Mouse (Mus musculus): ENCODE measurements around the gene Pik3r2. TPM values are rescaled to one million over a fixed set of nuclear protein-coding genes. Genes with fewer than 3 reads are reported as not detected.

The Pik3r2 gene
- total RNA-seq, 1 experiment from 2014 or later = 10.3 TPM

GRCm38 (mm10) chr8:70749097-70749674, 27.3 kb downstream of the Pik3r2 start:
- no peak for ATAC-seq (replicated peaks; ENCODE audit: insufficient number of reproducible peaks, low FRiP score, low TSS enrichment, poor library complexity, severe bottlenecking)

- no peak for ATAC-seq (replicated peaks; ENCODE audit: insufficient number of reproducible peaks, low FRiP score, low TSS enrichment, poor library complexity, severe bottlenecking)
These were observed 28.0 kb downstream of the Pik3r2 start for GRCm38 (mm10) chr8:70748246-70749096.

GRCm38 (mm10) chr8:70747211-70747890, 29.2 kb downstream of the Pik3r2 start:
- ATAC-seq (replicated peaks; ENCODE audit: insufficient number of reproducible peaks, low FRiP score, low TSS enrichment, poor library complexity, severe bottlenecking) = no peak

- no peak for ATAC-seq (replicated peaks; ENCODE audit: insufficient number of reproducible peaks, low FRiP score, low TSS enrichment, poor library complexity, severe bottlenecking)
These were observed 29.8 kb downstream of the Pik3r2 start for GRCm38 (mm10) chr8:70746676-70747075.

GRCm38 (mm10) chr8:70745691-70746220, 30.8 kb downstream of the Pik3r2 start:
- no peak for ATAC-seq (replicated peaks; ENCODE audit: insufficient number of reproducible peaks, low FRiP score, low TSS enrichment, poor library complexity, severe bottlenecking)

GRCm38 (mm10) chr8:70744806-70745205, 31.7 kb downstream of the Pik3r2 start:
- no peak for ATAC-seq (replicated peaks; ENCODE audit: insufficient number of reproducible peaks, low FRiP score, low TSS enrichment, poor library complexity, severe bottlenecking)

GRCm38 (mm10) chr8:70743656-70744590, 32.6 kb downstream of the Pik3r2 start:
- ATAC-seq (replicated peaks; ENCODE audit: insufficient number of reproducible peaks, low FRiP score, low TSS enrichment, poor library complexity, severe bottlenecking) = no peak

- ATAC-seq (replicated peaks; ENCODE audit: insufficient number of reproducible peaks, low FRiP score, low TSS enrichment, poor library complexity, severe bottlenecking) = no peak
These were observed 33.4 kb downstream of the Pik3r2 start for GRCm38 (mm10) chr8:70742981-70743655.

- no peak for ATAC-seq (replicated peaks; ENCODE audit: insufficient number of reproducible peaks, low FRiP score, low TSS enrichment, poor library complexity, severe bottlenecking)
These were observed 34.3 kb downstream of the Pik3r2 start for GRCm38 (mm10) chr8:70742176-70742575.

- ATAC-seq (replicated peaks; ENCODE audit: insufficient number of reproducible peaks, low FRiP score, low TSS enrichment, poor library complexity, severe bottlenecking) = no peak
These were observed 34.9 kb downstream of the Pik3r2 start for GRCm38 (mm10) chr8:70741661-70742060.

- no peak for ATAC-seq (replicated peaks; ENCODE audit: insufficient number of reproducible peaks, low FRiP score, low TSS enrichment, poor library complexity, severe bottlenecking)
These were observed 38.3 kb downstream of the Pik3r2 start for GRCm38 (mm10) chr8:70738211-70738610.

GRCm38 (mm10) chr8:70737705-70738104, 38.8 kb downstream of the Pik3r2 start:
- ATAC-seq (replicated peaks; ENCODE audit: insufficient number of reproducible peaks, low FRiP score, low TSS enrichment, poor library complexity, severe bottlenecking) = no peak

GRCm38 (mm10) chr8:70730956-70731355, 45.6 kb downstream of the Pik3r2 start:
- ATAC-seq (replicated peaks; ENCODE audit: insufficient number of reproducible peaks, low FRiP score, low TSS enrichment, poor library complexity, severe bottlenecking) = peak; percentile 85

GRCm38 (mm10) chr8:70729808-70730475, 46.6 kb downstream of the Pik3r2 start:
- ATAC-seq (replicated peaks; ENCODE audit: insufficient number of reproducible peaks, low FRiP score, low TSS enrichment, poor library complexity, severe bottlenecking) = peak; percentile 54; the same call in 1 of the 2 replicates

- no peak for ATAC-seq (replicated peaks; ENCODE audit: insufficient number of reproducible peaks, low FRiP score, low TSS enrichment, poor library complexity, severe bottlenecking)
These were observed 49.8 kb downstream of the Pik3r2 start for GRCm38 (mm10) chr8:70726721-70727120.

GRCm38 (mm10) chr8:70725792-70726447, 50.6 kb downstream of the Pik3r2 start:
- ATAC-seq (replicated peaks; ENCODE audit: insufficient number of reproducible peaks, low FRiP score, low TSS enrichment, poor library complexity, severe bottlenecking) = no peak

- ATAC-seq (replicated peaks; ENCODE audit: insufficient number of reproducible peaks, low FRiP score, low TSS enrichment, poor library complexity, severe bottlenecking) = no peak
These were observed 52.3 kb downstream of the Pik3r2 start for GRCm38 (mm10) chr8:70724216-70724615.
